Mouse (Mus musculus): Measurements from ENCODE around the gene Pram1. TPM values are rescaled to one million over a fixed set of nuclear protein-coding genes. Genes with fewer than 3 reads are reported as not detected.

Gene Pram1
- polyA plus RNA-seq, 1 experiment from 2014 or later = 0.66 TPM

DNA sequence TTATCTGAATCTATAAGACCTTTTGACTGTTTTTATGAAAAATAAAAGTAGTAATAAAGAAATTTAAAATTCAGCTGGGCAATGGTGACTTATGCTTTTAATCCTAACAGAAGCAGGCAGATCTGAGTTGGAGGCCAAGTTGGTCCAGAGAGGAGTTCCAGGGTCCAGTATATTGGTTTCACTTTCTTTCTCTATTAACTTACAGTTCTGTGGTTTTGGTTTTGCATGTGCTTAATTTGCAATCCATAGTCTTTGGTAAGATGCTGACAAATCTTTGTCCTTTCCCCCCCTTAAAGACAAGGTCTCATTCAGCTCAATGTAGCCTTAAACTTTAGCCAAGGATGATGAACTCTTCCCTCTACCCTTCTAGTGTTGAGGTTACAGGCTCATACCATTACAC, 40.9 kb downstream of the Pram1 start:
- H3K36me3 ChIP-seq = peaks cover 68% of the 10 kb centered on the region
- H3K9me3 ChIP-seq (replicated peaks) = no peaks in the 10 kb centered on the region
- DNase-seq (ENCODE audit: low spot score) = no peak
- no peak overlapping the region for H3K27ac ChIP-seq
- no peaks in the 10 kb centered on the region for H3K27me3 ChIP-seq (ENCODE audit: low read depth, poor library complexity, severe bottlenecking)
- peaks cover 20% of the 10 kb centered on the region for H3K4me1 ChIP-seq
- no peak overlapping the region for H3K4me3 ChIP-seq

DNA sequence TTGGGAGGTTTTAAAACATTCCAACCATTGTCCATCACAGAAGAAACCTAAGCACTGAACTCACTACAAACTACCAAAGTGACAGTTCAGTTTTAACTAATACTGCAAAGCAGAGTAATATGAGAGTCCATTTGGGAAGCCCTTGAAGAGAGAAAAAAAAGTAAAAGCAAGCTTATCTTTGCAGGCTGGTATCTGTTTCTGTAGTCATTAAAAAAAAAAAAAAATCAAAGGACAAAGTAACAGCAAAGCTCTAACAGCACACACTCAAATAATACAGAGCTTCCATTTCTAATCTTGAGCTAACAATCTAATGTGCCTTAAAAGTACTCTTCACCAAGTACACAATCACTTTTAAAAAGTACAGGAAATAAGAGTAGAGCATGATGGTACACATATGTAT, 43.9 kb downstream of the Pram1 start:
- Histone ChIP-seq H3K27me3 (ENCODE audit: low read depth, poor library complexity, severe bottlenecking) (no peaks in the 10 kb centered on the region), H3K4me1 (peaks cover 33% of the 10 kb centered on the region), H3K27ac (no peak overlapping the region), H3K36me3 (peaks cover 44% of the 10 kb centered on the region), H3K4me3 (0 out of 2 replicates have a peak overlapping the region, but pooled peaks have one; percentile 3), H3K9me3 (replicated peaks) (no peaks in the 10 kb centered on the region)
- no peak for DNase-seq (ENCODE audit: low spot score)

DNA sequence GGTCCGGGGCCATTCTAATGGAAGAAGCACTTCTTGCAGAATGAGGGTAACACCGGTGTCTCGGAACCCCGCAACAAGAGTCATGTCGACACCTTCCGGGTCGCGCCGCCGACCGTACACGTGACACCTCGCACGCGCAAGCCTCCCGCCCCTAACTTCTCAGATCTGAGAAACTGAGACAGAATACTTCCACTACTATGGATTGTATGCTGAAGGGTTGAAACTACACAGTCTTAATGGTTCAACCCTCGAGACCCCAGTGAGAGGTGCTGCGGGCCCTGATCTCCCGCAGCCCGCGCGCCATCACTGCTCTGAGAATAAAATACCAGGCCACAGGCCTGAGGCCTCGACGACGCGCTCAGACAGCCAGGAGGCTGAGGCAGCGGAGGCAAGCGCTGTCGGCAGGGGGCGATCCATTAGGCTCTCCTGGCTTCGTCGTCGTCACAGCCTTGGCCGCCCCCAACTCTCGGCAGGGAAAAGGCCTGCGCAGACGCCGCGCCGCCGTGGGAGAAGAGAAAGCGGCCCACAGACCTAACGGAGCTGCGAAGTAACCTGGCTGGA, 46.9 kb downstream of the Pram1 start:
- no peaks in the 10 kb centered on the region for H3K9me3 ChIP-seq (replicated peaks)
- H3K27ac ChIP-seq = peak overlapping the region; percentile 99
- peak overlapping the region; percentile 93 for H3K4me3 ChIP-seq
- H3K4me1 ChIP-seq = peaks cover 33% of the 10 kb centered on the region
- under 1% methylated on average over 44 of the region's 44 CpGs for WGBS
- H3K36me3 ChIP-seq = peaks cover 25% of the 10 kb centered on the region
- peak; percentile 77 for DNase-seq (ENCODE audit: low spot score)
- no peaks in the 10 kb centered on the region for H3K27me3 ChIP-seq (ENCODE audit: low read depth, poor library complexity, severe bottlenecking)

DNA sequence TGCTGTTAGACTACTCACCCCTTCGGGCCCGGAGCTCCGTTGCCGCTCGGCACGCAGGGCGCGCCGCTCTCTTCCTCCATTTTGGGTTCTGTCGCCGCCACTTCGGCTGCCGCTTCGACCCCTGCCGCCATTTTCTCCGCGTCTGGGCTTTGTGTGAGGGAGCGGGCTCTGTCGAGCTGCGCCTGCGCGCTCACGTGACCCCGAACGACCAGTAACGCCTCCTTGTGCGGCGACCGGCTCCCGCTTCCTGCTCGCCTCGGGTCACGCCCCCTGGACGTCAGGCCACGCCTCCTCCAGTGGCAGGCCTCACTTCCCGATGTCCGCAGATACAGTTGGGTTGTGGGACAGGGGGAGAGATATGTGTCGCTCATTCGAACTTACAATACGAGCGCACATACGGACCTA, 47.4 kb downstream of the Pram1 start:
- no peaks in the 10 kb centered on the region for H3K9me3 ChIP-seq (replicated peaks)
- WGBS = under 1% methylated on average over 42 of the region's 42 CpGs
- peak overlapping the region; percentile 93 for H3K4me3 ChIP-seq
- H3K27ac ChIP-seq = peak overlapping the region; percentile 99
- H3K36me3 ChIP-seq = peaks cover 23% of the 10 kb centered on the region
- DNase-seq (ENCODE audit: low spot score) = peak; percentile 98
- no peaks in the 10 kb centered on the region for H3K27me3 ChIP-seq (ENCODE audit: low read depth, poor library complexity, severe bottlenecking)
- peaks cover 33% of the 10 kb centered on the region for H3K4me1 ChIP-seq

DNA sequence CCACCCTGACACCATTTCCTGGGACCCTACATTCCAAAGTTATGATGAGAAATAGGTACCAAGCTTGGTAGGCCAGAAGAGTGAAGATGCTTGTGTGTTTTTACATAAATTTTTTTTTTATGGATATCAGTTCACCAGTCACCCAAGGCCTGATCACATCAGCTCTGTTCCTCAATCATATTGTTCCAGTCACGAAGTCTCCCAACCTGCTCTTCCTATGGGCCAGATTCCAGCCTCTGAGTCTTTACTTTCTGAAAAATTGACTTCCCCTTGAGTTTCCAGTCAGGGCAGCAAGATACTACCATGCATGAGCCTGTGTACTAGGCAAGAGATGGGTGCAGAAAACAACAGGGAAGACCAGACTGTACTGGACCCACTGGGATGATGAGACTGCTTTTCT, 48.9 kb downstream of the Pram1 start, which contains the start of gene Hnrnpm:
Gene Hnrnpm, minus strand, starts transcription at position 101 of the 400 bp plus-strand sequence.
- no peaks in the 10 kb centered on the region for H3K9me3 ChIP-seq (replicated peaks)
- peak within 1 kb of the TSS; percentile 93 for H3K4me3 ChIP-seq
- 91% methylated on average over 1 of the region's 1 CpGs for whole genome bisulfite sequencing
- H3K27me3 ChIP-seq (ENCODE audit: low read depth, poor library complexity, severe bottlenecking) = no peaks in the 10 kb centered on the region
- no peak for DNase-seq (ENCODE audit: low spot score)
- H3K27ac ChIP-seq = peak within 1 kb of the TSS; percentile 99; the same call in 1 of the 2 replicates
- peaks cover 25% of the 10 kb centered on the region for H3K36me3 ChIP-seq
- H3K4me1 ChIP-seq = peaks cover 33% of the 10 kb centered on the region

Other genes starting within 250 kb of the Pram1 start
- 19.7 and 25.5 TPM in 2 replicates for gene Zfp101, start 243.4 kb upstream of the Pram1 start, polyA plus RNA-seq (2016; fragmentation: Nextera tagmentation; extraction: Ambion mirVana)
- gene Actl9, start 205.2 kb upstream of the Pram1 start, polyA plus RNA-seq (2016; fragmentation: Nextera tagmentation; extraction: Ambion mirVana) = not detected in 2 replicates
- gene Adamts10, start 113.9 kb upstream of the Pram1 start, polyA plus RNA-seq (2016; fragmentation: Nextera tagmentation; extraction: Ambion mirVana) = 71.5 and 103 TPM in 2 replicates
- 1.2 and 2.0 TPM in 2 replicates for gene Myo1f, start 82.3 kb upstream of the Pram1 start, polyA plus RNA-seq (2016; fragmentation: Nextera tagmentation; extraction: Ambion mirVana)
- 39.4 and 42.2 TPM in 2 replicates for gene Zfp414, start 9.0 kb upstream of the Pram1 start, polyA plus RNA-seq (2016; fragmentation: Nextera tagmentation; extraction: Ambion mirVana)
- 481 and 555 TPM in 2 replicates for gene Hnrnpm, start 48.8 kb downstream of the Pram1 start, polyA plus RNA-seq (2016; fragmentation: Nextera tagmentation; extraction: Ambion mirVana)
- gene March2, start 80.6 kb downstream of the Pram1 start, polyA plus RNA-seq (2016; fragmentation: Nextera tagmentation; extraction: Ambion mirVana) = 30.1 and 32.5 TPM in 2 replicates
- gene Rab11b, start 122.5 kb downstream of the Pram1 start, polyA plus RNA-seq (2016; fragmentation: Nextera tagmentation; extraction: Ambion mirVana) = 325 and 350 TPM in 2 replicates
- 30.2 and 38.9 TPM in 2 replicates for gene Angptl4, start 143.8 kb downstream of the Pram1 start, polyA plus RNA-seq (2016; fragmentation: Nextera tagmentation; extraction: Ambion mirVana)
- gene Kank3, start 172.5 kb downstream of the Pram1 start, polyA plus RNA-seq (2016; fragmentation: Nextera tagmentation; extraction: Ambion mirVana) = 24.8 and 28.5 TPM in 2 replicates
- gene Rps28, start 186.5 kb downstream of the Pram1 start, polyA plus RNA-seq (2016; fragmentation: Nextera tagmentation; extraction: Ambion mirVana) = 867 and 991 TPM in 2 replicates
- gene Ndufa7, start 186.5 kb downstream of the Pram1 start, polyA plus RNA-seq (2016; fragmentation: Nextera tagmentation; extraction: Ambion mirVana) = 497 and 518 TPM in 2 replicates
- gene Cd320, start 205.0 kb downstream of the Pram1 start, polyA plus RNA-seq (2016; fragmentation: Nextera tagmentation; extraction: Ambion mirVana) = 98.2 and 119 TPM in 2 replicates
- gene Gm7029, start 235.8 kb downstream of the Pram1 start, polyA plus RNA-seq (2016; fragmentation: Nextera tagmentation; extraction: Ambion mirVana) = not detected in 2 replicates

Data from limb, embryonic 10.5 days (tissue).